Mouse (Mus musculus): ENCODE measurements around the gene Rtn4rl1. TPM values are rescaled to one million over a fixed set of nuclear protein-coding genes. Genes with fewer than 3 reads are reported as not detected.

Rtn4rl1 gene
- polyA plus RNA-seq, 1 experiment from 2014 or later: 12.7 TPM

DNA sequence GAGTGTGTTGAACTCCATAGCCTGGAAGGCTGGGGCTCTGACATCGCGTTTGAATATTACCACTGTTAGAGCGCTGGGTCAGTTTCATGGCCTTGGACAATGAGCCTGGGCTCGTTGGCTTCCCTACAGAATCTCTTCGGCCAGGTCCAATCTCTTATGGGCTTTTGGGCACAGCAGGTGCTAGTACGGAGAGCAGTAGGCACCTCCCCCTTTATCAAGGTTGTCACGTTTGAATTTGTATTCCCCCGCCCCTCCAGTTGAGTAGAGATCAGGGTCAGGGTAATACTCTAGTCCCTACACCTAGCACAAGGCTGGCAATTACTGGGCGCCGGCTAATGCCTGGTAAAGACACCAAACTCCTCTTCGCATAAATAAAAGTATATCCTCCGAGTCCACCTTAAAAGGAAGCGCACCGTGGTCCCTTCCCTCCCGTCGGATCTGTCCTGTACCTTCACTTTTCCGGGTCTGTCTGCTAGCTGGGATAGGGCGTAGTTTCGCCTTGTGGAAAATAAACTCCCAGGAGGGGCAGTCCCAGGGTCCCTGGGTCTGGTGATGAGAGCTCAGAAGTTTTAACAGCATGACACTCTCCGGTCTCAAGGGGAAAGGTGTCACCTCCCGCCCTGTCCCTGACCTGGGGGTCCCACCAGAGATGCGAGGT, 3.7 kb upstream of the Rtn4rl1 start:
- Histone ChIP-seq H3K9me3 (replicated peaks; ENCODE audit: control insufficient read depth, low read length) (no peaks in the 10 kb centered on the region), H3K9ac (ENCODE audit: low read depth, low read length) (peak overlapping the region; percentile 82), H3K27ac (ENCODE audit: low read depth, low read length) (no peak overlapping the region), H3K27me3 (ENCODE audit: control insufficient read depth, insufficient read depth, low read length) (peaks cover 27% of the 10 kb centered on the region), H3K4me3 (ENCODE audit: low read depth, low read length) (peak overlapping the region; percentile 87), H3K4me2 (peak overlapping the region; percentile 87), H3K36me3 (ENCODE audit: control insufficient read depth, insufficient read depth, low read length) (no peaks in the 10 kb centered on the region), H3K4me1 (ENCODE audit: control insufficient read depth, insufficient read depth, low read length) (peaks cover 29% of the 10 kb centered on the region)
- under 1% methylated on average over 22 of the region's 22 CpGs for WGBS (ENCODE audit: insufficient replicate concordance)
- ATAC-seq (replicated peaks; ENCODE audit: insufficient number of reproducible peaks, low FRiP score, low TSS enrichment): peak; percentile 24

GRCm38 (mm10) chr11:75190371-75190724, 3.2 kb upstream of the Rtn4rl1 start:
- H3K4me2 ChIP-seq: peak overlapping the region; percentile 87
- peaks cover 32% of the 10 kb centered on the region for H3K27me3 ChIP-seq (ENCODE audit: control insufficient read depth, insufficient read depth, low read length)
- peak; percentile 71 for ATAC-seq (replicated peaks; ENCODE audit: insufficient number of reproducible peaks, low FRiP score, low TSS enrichment)
- peak overlapping the region; percentile 82 for H3K9ac ChIP-seq (ENCODE audit: low read depth, low read length)
- H3K27ac ChIP-seq (ENCODE audit: low read depth, low read length): peak overlapping the region; percentile 41; the same call in 1 of the 2 replicates
- H3K36me3 ChIP-seq (ENCODE audit: control insufficient read depth, insufficient read depth, low read length): no peaks in the 10 kb centered on the region
- peaks cover 34% of the 10 kb centered on the region for H3K4me1 ChIP-seq (ENCODE audit: control insufficient read depth, insufficient read depth, low read length)
- under 1% methylated on average over 24 of the region's 24 CpGs for WGBS (ENCODE audit: insufficient replicate concordance)
- peak overlapping the region; percentile 87 for H3K4me3 ChIP-seq (ENCODE audit: low read depth, low read length)
- H3K9me3 ChIP-seq (replicated peaks; ENCODE audit: control insufficient read depth, low read length): no peaks in the 10 kb centered on the region

DNA sequence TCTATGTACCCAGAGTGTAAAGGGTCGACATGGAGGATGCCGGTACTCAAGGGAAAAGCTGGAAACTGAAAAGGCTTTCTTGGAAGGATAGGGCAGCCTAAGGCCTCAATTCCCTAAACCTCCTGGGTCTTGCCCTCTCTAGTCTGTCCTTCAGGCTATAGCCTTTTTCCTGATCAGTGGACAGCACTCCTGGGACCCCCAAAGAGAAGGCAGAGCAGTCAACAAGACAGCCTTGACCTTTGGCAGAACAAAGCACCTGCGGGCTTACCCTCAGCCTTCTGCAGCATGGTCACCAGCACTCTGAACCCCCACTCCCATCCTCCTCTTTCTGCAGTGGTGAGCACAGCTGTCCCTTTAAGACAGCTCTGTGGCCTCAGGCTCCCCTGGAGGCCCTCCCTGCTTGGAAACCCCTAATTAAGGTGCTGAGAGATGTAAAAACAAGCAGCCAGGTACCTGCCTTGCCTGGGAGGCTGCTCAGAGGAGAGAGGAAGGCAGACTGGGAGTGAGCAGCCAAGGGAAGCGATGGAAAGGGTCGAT, 2.6 kb upstream of the Rtn4rl1 start, which contains the start of gene Dph1:
Gene Dph1 (minus strand): TSS at position 337 of the 537 bp plus-strand sequence.
- ATAC-seq (replicated peaks; ENCODE audit: insufficient number of reproducible peaks, low FRiP score, low TSS enrichment): no peak
- H3K9ac ChIP-seq (ENCODE audit: low read depth, low read length): peak within 1 kb of the TSS; percentile 82
- WGBS (ENCODE audit: insufficient replicate concordance): 52% methylated on average over 5 of the region's 5 CpGs
- H3K9me3 ChIP-seq (replicated peaks; ENCODE audit: control insufficient read depth, low read length): no peaks in the 10 kb centered on the region
- H3K4me3 ChIP-seq (ENCODE audit: low read depth, low read length): peak within 1 kb of the TSS; percentile 87
- H3K36me3 ChIP-seq (ENCODE audit: control insufficient read depth, insufficient read depth, low read length): no peaks in the 10 kb centered on the region
- peak within 1 kb of the TSS; percentile 41; the same call in 1 of the 2 replicates for H3K27ac ChIP-seq (ENCODE audit: low read depth, low read length)
- peak within 1 kb of the TSS; percentile 87 for H3K4me2 ChIP-seq
- peaks cover 39% of the 10 kb centered on the region for H3K27me3 ChIP-seq (ENCODE audit: control insufficient read depth, insufficient read depth, low read length)
- peaks cover 36% of the 10 kb centered on the region for H3K4me1 ChIP-seq (ENCODE audit: control insufficient read depth, insufficient read depth, low read length)

- ATAC-seq (replicated peaks; ENCODE audit: insufficient number of reproducible peaks, low FRiP score, low TSS enrichment): no peak
- Histone ChIP-seq H3K4me2 (no peak overlapping the region), H3K27me3 (ENCODE audit: control insufficient read depth, insufficient read depth, low read length) (peaks cover 47% of the 10 kb centered on the region), H3K4me3 (ENCODE audit: low read depth, low read length) (no peak overlapping the region), H3K36me3 (ENCODE audit: control insufficient read depth, insufficient read depth, low read length) (no peaks in the 10 kb centered on the region), H3K9ac (ENCODE audit: low read depth, low read length) (no peak overlapping the region), H3K4me1 (ENCODE audit: control insufficient read depth, insufficient read depth, low read length) (peaks cover 38% of the 10 kb centered on the region), H3K9me3 (replicated peaks; ENCODE audit: control insufficient read depth, low read length) (no peaks in the 10 kb centered on the region), H3K27ac (ENCODE audit: low read depth, low read length) (no peak overlapping the region)
- WGBS (ENCODE audit: insufficient replicate concordance): 58% methylated on average over 6 of the region's 6 CpGs
Observed at GRCm38 (mm10) chr11:75191841-75192240, 1.7 kb upstream of the Rtn4rl1 start.

- H3K36me3 ChIP-seq (ENCODE audit: control insufficient read depth, insufficient read depth, low read length): no peaks in the 10 kb centered on the region
- H3K9me3 ChIP-seq (replicated peaks; ENCODE audit: control insufficient read depth, low read length): no peaks in the 10 kb centered on the region
- peak overlapping the region; percentile 62 for H3K27ac ChIP-seq (ENCODE audit: low read depth, low read length)
- peak overlapping the region; percentile 51 for H3K4me3 ChIP-seq (ENCODE audit: low read depth, low read length)
- peaks cover 41% of the 10 kb centered on the region for H3K4me1 ChIP-seq (ENCODE audit: control insufficient read depth, insufficient read depth, low read length)
- peak overlapping the region; percentile 78 for H3K9ac ChIP-seq (ENCODE audit: low read depth, low read length)
- peaks cover 53% of the 10 kb centered on the region for H3K27me3 ChIP-seq (ENCODE audit: control insufficient read depth, insufficient read depth, low read length)
- peak; percentile 36; the same call in 1 of the 2 replicates for ATAC-seq (replicated peaks; ENCODE audit: insufficient number of reproducible peaks, low FRiP score, low TSS enrichment)
- WGBS (ENCODE audit: insufficient replicate concordance): 24% methylated on average over 13 of the region's 13 CpGs
- peak overlapping the region; percentile 81 for H3K4me2 ChIP-seq
Observed at GRCm38 (mm10) chr11:75192336-75193214, 1.0 kb upstream of the Rtn4rl1 start.

DNA sequence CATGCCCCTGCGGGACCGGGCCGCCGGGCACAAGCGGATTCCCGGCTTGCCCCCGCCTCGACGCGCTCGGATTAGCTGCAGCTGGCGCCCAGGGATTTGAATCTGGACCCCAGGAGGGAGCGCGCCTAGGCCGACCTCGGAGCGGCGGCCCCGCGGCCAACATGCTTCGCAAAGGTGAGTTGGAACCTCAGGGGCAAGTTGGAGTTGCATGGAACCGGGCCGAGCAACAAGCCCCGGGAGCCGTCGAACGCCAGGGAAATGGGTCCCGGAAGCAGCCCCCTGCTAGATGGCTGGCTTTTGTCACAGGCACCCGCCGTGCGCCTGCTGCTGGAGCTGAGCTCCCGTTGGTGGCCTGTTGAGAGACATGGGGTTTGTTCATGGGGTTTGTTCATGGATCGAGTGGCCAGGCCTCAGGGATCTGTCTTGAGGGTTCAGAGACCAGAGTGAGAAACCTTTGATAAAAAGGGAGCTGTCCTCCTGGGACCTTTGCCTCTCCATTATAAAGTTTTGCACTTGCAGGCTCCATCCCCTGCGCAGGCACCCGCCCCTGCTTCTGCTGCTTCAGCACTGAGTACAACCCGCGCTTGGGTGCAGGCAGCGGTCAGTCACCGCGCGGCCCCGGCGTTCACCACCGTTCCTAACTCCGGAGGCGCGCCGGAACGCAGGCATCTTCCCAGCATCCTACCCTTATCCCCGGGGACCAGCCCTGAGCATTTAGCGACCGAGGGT, 702 bp downstream of the Rtn4rl1 start:
- Histone ChIP-seq H3K4me2 (peak overlapping the region; percentile 81), H3K4me3 (ENCODE audit: low read depth, low read length) (peak overlapping the region; percentile 51), H3K9ac (ENCODE audit: low read depth, low read length) (peak overlapping the region; percentile 78), H3K27me3 (ENCODE audit: control insufficient read depth, insufficient read depth, low read length) (peaks cover 53% of the 10 kb centered on the region), H3K27ac (ENCODE audit: low read depth, low read length) (peak overlapping the region; percentile 62), H3K9me3 (replicated peaks; ENCODE audit: control insufficient read depth, low read length) (no peaks in the 10 kb centered on the region), H3K4me1 (ENCODE audit: control insufficient read depth, insufficient read depth, low read length) (peaks cover 38% of the 10 kb centered on the region), H3K36me3 (ENCODE audit: control insufficient read depth, insufficient read depth, low read length) (no peaks in the 10 kb centered on the region)
- under 1% methylated on average over 52 of the region's 52 CpGs for WGBS (ENCODE audit: insufficient replicate concordance)
- ATAC-seq (replicated peaks; ENCODE audit: insufficient number of reproducible peaks, low FRiP score, low TSS enrichment): no peak

GRCm38 (mm10) chr11:75194850-75195461, 1.4 kb downstream of the Rtn4rl1 start:
- Histone ChIP-seq H3K27me3 (ENCODE audit: control insufficient read depth, insufficient read depth, low read length) (peaks cover 53% of the 10 kb centered on the region), H3K4me1 (ENCODE audit: control insufficient read depth, insufficient read depth, low read length) (peaks cover 35% of the 10 kb centered on the region), H3K27ac (ENCODE audit: low read depth, low read length) (no peak overlapping the region), H3K4me3 (ENCODE audit: low read depth, low read length) (peak overlapping the region; percentile 51), H3K36me3 (ENCODE audit: control insufficient read depth, insufficient read depth, low read length) (no peaks in the 10 kb centered on the region), H3K4me2 (peak overlapping the region; percentile 81), H3K9me3 (replicated peaks; ENCODE audit: control insufficient read depth, low read length) (no peaks in the 10 kb centered on the region), H3K9ac (ENCODE audit: low read depth, low read length) (peak overlapping the region; percentile 78)
- 1% methylated on average over 39 of the region's 39 CpGs for WGBS (ENCODE audit: insufficient replicate concordance)
- 0 out of 2 replicates have a peak, but pooled peaks have one; percentile 23 for ATAC-seq (replicated peaks; ENCODE audit: insufficient number of reproducible peaks, low FRiP score, low TSS enrichment)

GRCm38 (mm10) chr11:75196131-75196530, 2.5 kb downstream of the Rtn4rl1 start:
- WGBS (ENCODE audit: insufficient replicate concordance): 54% methylated on average over 6 of the region's 6 CpGs
- Histone ChIP-seq H3K36me3 (ENCODE audit: control insufficient read depth, insufficient read depth, low read length) (no peaks in the 10 kb centered on the region), H3K4me3 (ENCODE audit: low read depth, low read length) (no peak overlapping the region), H3K4me1 (ENCODE audit: control insufficient read depth, insufficient read depth, low read length) (peaks cover 36% of the 10 kb centered on the region), H3K4me2 (no peak overlapping the region), H3K27me3 (ENCODE audit: control insufficient read depth, insufficient read depth, low read length) (peaks cover 53% of the 10 kb centered on the region), H3K9me3 (replicated peaks; ENCODE audit: control insufficient read depth, low read length) (no peaks in the 10 kb centered on the region), H3K27ac (ENCODE audit: low read depth, low read length) (no peak overlapping the region; the same call in 1 of the 2 replicates), H3K9ac (ENCODE audit: low read depth, low read length) (no peak overlapping the region)
- no peak for ATAC-seq (replicated peaks; ENCODE audit: insufficient number of reproducible peaks, low FRiP score, low TSS enrichment)
